Mouse (Mus musculus) intestine, embryonic 14.5 days (tissue): ENCODE results near the gene Ilkap. TPM values are rescaled to one million over a fixed set of nuclear protein-coding genes. Genes with fewer than 3 reads are reported as not detected.

Experiments
- ATAC-seq: fragments of 200-750 bp; cut with Nextera tagmentation; replicated peaks from 2 replicates; pipeline ENCODE4 v1.8.0; 2017; ENCODE audit warnings: low read depth, moderate number of reproducible peaks, moderate TSS enrichment, moderate library complexity; ENCODE audit not compliant: low FRiP score, low TSS enrichment
- DNase-seq: peaks from one replicate; pipeline ENCODE4 v3.0.0-alpha.2; 2018; ENCODE audit warnings: low spot score
- H3K27ac ChIP-seq: fragments of 300-500 bp; sonication (generic); 2 replicates; pipeline ENCODE4 v1.5.1; 2014; ENCODE audit warnings: low read depth, mild to moderate bottlenecking, control low read depth
- H3K27me3 ChIP-seq: fragments of 300-500 bp; sonication (generic); replicated peaks from 2 replicates; pipeline ENCODE4 v1.6.1; 2014; ENCODE audit warnings: low read length, control low read depth; ENCODE audit not compliant: control insufficient read depth, insufficient read depth
- H3K36me3 ChIP-seq: fragments of 300-500 bp; sonication (generic); 2 replicates; pipeline ENCODE4 v1.6.1; 2014; ENCODE audit warnings: low read length, control low read depth; ENCODE audit not compliant: control insufficient read depth, insufficient read depth
- H3K4me1 ChIP-seq: fragments of 300-500 bp; sonication (generic); replicated peaks from 2 replicates; pipeline ENCODE4 v1.6.1; 2014; ENCODE audit warnings: low read length, control low read depth, mixed read lengths; ENCODE audit not compliant: control insufficient read depth, insufficient read depth
- H3K4me2 ChIP-seq: fragments of 300-500 bp; sonication (generic); 2 replicates; pipeline ENCODE4 v1.6.1; 2014; ENCODE audit warnings: low read length
- H3K4me3 ChIP-seq: fragments of 300-500 bp; sonication (generic); 2 replicates; pipeline ENCODE4 v1.5.1; 2014; ENCODE audit warnings: low read depth, low read length, control low read depth, mixed read lengths
- H3K9ac ChIP-seq: fragments of 300-500 bp; sonication (generic); 2 replicates; pipeline ENCODE4 v1.6.1; 2014; ENCODE audit warnings: mild to moderate bottlenecking, low read length
- H3K9me3 ChIP-seq: fragments of 300-500 bp; sonication (generic); 2 replicates; pipeline ENCODE4 v1.6.1; 2016; ENCODE audit warnings: low read length, control low read depth; ENCODE audit not compliant: control insufficient read depth
- WGBS: fragments of 180-500 bp; shearing (Covaris S2); extraction: QIAGEN DNeasy Blood & Tissue Kit; methylation state at CpG from one replicate; pipeline ENCODE4 v1.1.7; 2014; 5-methylcytosine and 5-hydroxymethylcytosine counted together
- polyA plus RNA-seq: library from polyadenylated mRNA; unstranded; fragments of >200 nt; fragmentation: Nextera tagmentation; extraction: Ambion mirVana; gene quantifications from 2 replicates; pipeline ENCODE4 v1.2.1, GENCODE M21; 2014

The Ilkap gene
- polyA plus RNA-seq, 1 experiment from 2014 or later: 135 TPM

- 55% methylated on average over 4 of the region's 4 CpGs for WGBS
- no peak for ATAC-seq
These were observed 66.5 kb downstream of the Ilkap start for GRCm38 (mm10) chr1:91332102-91332501.

GRCm38 (mm10) chr1:91325488-91326042, 73.0 kb downstream of the Ilkap start:
- ATAC-seq (no peak), DNase-seq (no peak)
- Histone ChIP-seq H3K9me3 (no peaks in the 10 kb centered on the region), H3K9ac (no peak overlapping the region), H3K4me1 (no peaks in the 10 kb centered on the region; the same call in 1 of the 2 replicates), H3K36me3 (no peaks in the 10 kb centered on the region), H3K4me3 (no peak overlapping the region), H3K27me3 (no peaks in the 10 kb centered on the region), H3K27ac (no peak overlapping the region), H3K4me2 (no peak overlapping the region)
- WGBS: 71% methylated on average over 4 of the region's 4 CpGs

More at GRCm38 (mm10) chr1:91332102-91332501, 66.5 kb downstream of the Ilkap start:
- no peak overlapping the region for H3K9ac ChIP-seq
- no peak overlapping the region for H3K4me2 ChIP-seq
- no peak overlapping the region for H3K4me3 ChIP-seq
- H3K27ac ChIP-seq: no peak overlapping the region
- H3K27me3 ChIP-seq: no peaks in the 10 kb centered on the region
- H3K9me3 ChIP-seq: no peaks in the 10 kb centered on the region
- no peak for DNase-seq
- H3K36me3 ChIP-seq: no peaks in the 10 kb centered on the region
- H3K4me1 ChIP-seq: no peaks in the 10 kb centered on the region; the same call in 1 of the 2 replicates

- Histone ChIP-seq H3K4me3 (no peak overlapping the region), H3K9me3 (no peaks in the 10 kb centered on the region), H3K4me2 (no peak overlapping the region), H3K4me1 (no peaks in the 10 kb centered on the region; the same call in 1 of the 2 replicates), H3K27me3 (no peaks in the 10 kb centered on the region), H3K9ac (no peak overlapping the region), H3K36me3 (no peaks in the 10 kb centered on the region), H3K27ac (no peak overlapping the region)
- 85% methylated on average over 2 of the region's 2 CpGs for WGBS
- no peak for DNase-seq
- no peak for ATAC-seq
These were observed 74.0 kb downstream of the Ilkap start for GRCm38 (mm10) chr1:91324646-91325045.

Other genes starting within 250 kb of the Ilkap start
- 5.4 and 6.0 TPM in 2 replicates for gene Ramp1, start 219.0 kb downstream of the Ilkap start, polyA plus RNA-seq
- 69.9 and 71.6 TPM in 2 replicates for gene Ube2f, start 148.5 kb downstream of the Ilkap start, polyA plus RNA-seq
- 13.5 and 16.9 TPM in 2 replicates for gene Scly, start 100.5 kb downstream of the Ilkap start, polyA plus RNA-seq
- not detected in 2 replicates for gene Espnl, start 76.7 kb downstream of the Ilkap start, polyA plus RNA-seq
- gene Klhl30, start 47.8 kb downstream of the Ilkap start, polyA plus RNA-seq: 0.44 and 0.85 TPM in 2 replicates
- 10.8 and 10.9 TPM in 2 replicates for gene Erfe, start 32.4 kb downstream of the Ilkap start, polyA plus RNA-seq
- 79.3 and 84.4 TPM in 2 replicates for gene Hes6, start 15.2 kb upstream of the Ilkap start, polyA plus RNA-seq
- 5.9 and 6.7 TPM in 2 replicates for gene Per2, start 60.5 kb upstream of the Ilkap start, polyA plus RNA-seq
- gene Traf3ip1, start 95.8 kb upstream of the Ilkap start, polyA plus RNA-seq: 5.9 and 6.7 TPM in 2 replicates
- 6.2 and 7.3 TPM in 2 replicates for gene Asb1, start 141.7 kb upstream of the Ilkap start, polyA plus RNA-seq